Mouse (Mus musculus) c-Kit-positive CD71-positive TER-119-negative erythroid progenitor cells, embryonic 14.5 days (primary cell): ENCODE measurements around the gene Rap2a.

Experiments used
- DNase-seq: peaks from one replicate; pipeline ENCODE4 v3.0.0-alpha.2; 2013; ENCODE audit warnings: low read depth

The Rap2a gene

DNA sequence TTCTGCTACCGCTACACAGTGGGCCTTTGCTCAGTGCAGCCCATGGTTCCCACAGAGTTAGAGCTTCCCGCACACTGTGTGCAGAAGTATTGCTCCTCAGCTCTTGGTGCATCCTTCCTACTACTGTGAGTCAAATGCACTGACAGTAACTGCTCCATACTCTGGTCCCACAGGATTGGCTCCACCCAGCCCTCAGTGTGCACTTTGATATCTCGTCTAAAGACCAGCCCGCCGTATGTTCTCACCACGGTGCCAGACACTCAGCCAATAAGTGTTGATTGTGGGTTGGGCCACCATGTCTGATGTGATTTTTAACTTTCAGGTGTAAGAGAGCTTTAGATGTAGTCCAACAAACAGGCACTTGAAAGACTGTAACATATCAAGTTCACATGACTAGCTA is 21.4 kb downstream of the Rap2a start:
- DNase-seq: no peak

DNA sequence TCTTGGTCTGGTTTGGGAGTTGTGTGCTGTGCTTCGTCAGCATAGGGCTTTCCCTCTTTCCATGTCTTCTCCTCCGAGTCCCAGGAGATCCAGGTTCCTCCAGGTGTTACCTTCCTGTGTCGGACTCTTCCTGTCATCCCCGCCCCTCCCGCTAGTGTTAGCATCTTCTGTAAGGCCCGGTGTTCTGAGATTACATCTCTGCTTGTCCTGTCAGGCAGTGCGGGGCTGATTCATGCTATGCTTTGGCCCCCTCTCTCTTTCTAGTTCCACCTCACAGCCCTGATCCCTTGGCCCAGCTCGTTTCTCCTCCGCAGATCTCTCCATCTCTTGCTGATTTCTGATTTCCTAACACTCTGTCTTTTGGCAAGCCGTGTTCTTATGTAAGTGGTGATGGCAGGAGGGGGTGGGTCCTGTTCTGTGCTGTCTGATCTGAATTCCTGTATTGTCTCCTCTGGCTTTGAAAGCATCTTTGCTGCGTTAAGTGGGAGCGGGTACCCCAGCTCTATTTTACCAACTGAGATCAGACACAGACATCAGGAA is 21.8 kb downstream of the Rap2a start:
- DNase-seq: no peak

DNA sequence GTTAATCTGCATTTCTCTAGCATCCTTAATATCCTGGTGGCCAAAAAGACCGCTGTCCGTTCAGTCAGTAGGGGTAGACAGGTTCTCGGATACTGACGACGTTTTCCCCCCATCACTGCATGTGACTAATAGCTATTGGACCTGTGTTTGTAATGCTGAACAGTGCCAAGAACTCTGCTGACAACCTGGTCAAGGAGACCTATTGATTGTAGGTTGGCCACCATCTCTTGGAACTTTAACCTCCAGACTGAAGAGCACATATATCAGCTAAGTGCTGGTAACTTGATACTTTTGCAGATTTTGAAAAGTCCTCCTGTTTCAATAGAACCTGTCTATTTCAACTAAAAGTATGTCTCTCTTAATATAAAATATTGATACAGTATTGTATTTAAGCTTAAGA is 22.5 kb downstream of the Rap2a start:
- no peak for DNase-seq

DNA sequence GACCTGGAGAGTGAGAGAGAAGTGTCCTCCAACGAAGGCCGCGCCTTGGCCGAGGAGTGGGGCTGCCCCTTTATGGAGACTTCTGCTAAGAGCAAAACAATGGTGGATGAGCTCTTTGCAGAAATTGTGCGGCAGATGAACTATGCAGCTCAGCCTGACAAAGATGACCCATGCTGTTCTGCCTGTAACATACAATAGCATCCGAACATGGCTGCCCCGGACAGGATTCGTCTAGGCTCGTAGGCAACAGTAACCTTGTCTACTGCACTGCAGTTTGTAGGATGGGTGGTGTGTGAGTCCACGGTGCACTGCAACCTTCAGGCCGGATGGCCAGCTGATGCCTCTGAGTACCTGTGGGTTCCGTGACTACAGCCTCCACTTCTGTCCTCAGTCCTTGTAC is 25.4 kb downstream of the Rap2a start:
- DNase-seq: no peak

DNA sequence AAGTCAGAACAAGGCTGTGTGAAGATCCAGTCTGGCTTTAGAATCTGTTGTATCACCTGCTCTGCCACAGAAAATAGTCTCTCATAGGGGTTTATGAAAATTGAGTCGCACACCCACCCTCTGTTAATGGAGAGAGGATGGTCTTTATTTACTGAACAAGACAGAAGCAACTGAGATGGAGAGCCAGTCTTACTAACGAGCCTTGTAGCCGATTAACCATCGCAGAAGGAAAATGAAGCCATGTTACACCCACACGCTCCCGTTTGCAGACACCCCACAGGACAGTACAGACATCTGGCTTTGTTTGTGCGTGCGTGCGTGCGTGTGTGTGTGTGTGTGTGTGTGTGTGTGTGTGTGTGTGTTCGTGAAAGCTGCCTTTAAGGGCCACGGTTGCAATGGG is 26.2 kb downstream of the Rap2a start:
- DNase-seq: no peak

DNA sequence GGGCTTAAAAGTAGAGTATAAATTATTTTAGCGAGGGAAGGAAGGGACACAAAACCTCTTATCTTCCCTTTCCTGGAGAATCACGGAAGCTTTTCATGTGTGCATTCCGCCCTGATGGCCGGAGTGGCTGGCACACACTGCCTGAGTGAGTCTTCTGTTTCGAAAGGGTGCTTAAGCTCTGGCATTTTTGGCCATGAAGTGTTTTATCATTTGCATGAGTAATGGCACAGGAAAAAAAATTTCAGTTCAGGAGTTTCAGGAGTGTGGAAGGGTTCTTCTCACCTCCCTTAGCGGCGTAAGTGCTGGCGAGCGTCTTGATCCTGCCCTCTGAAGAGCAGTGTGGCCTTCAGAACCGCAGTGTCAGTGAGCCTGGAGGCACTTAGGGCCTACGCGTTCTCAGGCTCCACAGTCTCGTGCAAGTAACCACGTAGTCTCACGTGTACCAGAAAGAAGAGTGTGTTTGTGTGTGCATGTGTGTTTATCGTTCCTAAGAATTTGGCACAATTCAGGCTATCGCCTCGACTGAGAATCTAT is 26.8 kb downstream of the Rap2a start:
- no peak for DNase-seq

DNA sequence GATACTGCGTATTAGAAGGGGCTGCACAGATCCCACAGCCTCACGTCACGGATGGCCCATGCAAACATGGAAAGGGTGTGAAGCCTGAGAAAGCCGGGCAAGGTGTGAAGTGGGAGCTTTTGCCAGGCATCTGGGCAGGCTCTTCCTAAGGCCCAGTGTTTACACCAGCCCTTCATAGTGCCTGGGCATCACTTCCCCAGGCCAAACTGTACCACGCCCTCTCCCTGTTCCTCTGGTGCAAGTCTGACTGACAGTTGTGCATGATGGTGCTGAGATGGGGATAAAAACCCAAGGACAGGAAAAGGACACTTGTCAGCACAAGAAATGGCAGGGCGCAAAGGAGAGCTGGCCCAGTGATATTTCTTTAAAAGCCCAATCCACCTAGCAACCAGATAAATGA is 27.7 kb downstream of the Rap2a start:
- no peak for DNase-seq

DNA sequence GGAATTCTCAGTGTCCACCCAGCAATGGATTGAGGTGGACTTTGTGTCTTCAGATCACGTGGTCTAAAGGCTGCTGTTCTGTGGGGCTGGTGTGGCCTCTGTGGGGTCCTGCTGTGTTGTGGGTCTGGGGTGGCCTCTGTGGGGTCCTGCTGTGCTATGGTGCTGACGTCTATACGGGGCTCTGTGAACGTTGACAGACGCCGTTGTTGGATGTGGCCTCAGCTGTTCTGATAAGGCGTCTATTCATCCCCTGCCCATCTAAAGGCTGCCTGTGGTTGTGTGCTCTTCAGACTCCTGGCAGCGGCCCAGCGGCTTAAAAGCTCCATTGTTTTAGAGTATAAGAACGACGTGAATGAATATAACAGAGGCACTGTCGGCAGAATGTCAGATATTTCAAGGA is 29.3 kb downstream of the Rap2a start:
- DNase-seq: no peak

DNA sequence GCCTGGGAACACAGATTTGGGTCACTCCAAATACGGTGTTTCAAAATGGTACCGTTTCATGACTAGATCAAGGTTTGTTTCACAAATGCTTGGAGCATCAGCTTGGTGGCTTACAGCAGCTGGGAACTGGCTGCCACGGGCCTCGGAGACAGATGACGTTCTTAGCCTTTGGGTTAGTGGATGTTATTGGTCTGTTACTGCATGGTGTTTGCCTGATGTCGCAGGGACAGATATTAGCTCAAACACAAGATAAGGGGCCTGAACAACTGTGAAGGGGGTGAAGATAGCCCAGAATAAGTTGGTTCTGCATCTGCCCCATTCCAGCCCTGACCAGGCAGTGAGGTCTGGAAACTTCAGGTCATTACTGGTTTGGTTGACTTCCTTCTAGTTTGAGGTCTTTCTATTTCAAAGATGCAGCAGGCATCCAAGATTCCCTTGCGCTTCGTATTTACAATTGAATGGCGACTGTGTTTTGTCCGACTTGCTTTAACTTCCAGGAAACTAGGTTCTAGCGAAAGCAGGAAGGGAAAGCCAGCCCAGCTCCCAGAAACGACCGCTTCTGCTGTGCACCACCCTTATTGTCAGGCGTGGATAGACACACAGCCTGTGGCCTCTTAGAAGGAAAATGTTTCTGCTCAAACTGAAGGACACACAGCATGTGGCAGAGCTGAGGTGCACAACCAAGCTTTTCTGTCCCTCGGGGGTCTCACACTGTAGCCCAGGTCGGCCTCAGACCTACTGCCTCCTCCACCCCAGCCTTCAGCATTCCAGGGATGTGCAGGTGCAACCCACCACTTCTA is 30.5 kb downstream of the Rap2a start:
- no peak for DNase-seq

DNA sequence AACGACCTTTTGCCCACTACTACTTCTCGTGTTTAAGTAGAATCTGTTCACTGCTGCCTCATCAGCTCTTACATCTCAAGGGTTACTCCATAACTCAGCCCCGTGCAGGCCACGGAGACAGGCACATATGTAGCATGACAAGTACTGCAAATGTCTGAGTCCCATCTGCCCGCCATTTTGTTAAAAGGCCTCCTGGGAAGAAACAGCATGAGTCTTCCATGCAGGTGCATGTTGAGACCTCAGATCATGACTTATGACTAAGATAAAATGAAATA is 31.1 kb downstream of the Rap2a start:
- no peak for DNase-seq

DNA sequence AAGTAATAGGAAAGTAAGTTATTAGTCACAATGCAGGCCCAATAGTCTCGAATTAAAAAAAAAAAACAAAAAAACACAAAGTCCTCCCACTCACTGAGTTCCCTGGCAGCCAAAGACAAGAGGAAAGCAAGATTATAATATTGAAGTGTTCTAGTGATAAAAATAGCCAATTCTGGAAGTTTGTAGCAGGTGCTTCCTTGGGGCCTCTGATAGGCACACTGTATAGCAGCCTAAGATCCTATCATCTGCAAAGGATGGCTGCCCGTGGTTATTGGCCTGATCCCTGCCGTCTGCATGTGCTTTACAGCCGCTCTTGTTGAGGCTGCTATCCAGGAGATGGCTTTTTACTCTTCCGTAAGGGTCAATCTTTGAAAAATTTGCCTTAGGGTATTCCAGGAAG is 33.6 kb downstream of the Rap2a start:
- DNase-seq: no peak

DNA sequence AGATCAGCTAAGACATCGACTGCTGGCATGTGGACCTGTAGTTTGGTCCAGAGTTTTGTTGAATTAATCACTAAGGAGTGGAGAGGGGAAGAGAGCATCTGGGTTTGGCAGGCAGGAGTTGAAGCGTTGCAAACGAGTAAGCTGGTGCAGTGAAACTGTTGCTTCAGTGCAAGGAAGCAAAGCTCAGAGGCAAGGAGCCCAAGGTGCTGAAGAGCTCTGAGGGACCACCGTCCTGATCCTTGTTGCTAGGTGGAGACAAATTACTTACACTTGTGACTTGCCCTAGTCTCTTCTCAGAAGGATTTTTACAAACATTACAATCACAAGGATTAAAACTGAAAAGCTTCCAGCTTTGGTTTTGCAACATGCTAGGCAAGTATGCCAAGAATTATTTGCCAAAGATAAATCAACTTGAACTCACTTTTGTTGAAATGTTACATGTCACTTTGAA is 36.6 kb downstream of the Rap2a start:
- DNase-seq: no peak

DNA sequence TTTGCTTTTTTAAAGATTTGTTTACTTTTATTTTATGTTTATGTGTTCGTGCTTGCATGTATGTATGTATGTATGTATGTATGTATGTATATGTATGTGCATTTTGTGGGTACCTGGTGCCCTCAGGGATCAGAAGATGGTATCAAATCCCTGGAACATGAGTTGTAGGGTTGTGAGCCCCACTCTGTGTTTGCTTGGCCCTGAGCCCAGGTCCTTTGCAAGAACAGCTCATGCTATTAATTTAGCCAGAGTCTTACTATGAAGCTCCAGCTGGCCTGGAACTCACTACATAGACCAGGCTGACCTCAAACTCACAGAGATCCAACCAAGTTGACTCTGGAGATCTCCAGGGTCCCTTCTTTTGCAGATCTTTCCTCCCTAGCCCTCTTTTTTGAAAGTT is 37.1 kb downstream of the Rap2a start:
- no peak for DNase-seq

DNA sequence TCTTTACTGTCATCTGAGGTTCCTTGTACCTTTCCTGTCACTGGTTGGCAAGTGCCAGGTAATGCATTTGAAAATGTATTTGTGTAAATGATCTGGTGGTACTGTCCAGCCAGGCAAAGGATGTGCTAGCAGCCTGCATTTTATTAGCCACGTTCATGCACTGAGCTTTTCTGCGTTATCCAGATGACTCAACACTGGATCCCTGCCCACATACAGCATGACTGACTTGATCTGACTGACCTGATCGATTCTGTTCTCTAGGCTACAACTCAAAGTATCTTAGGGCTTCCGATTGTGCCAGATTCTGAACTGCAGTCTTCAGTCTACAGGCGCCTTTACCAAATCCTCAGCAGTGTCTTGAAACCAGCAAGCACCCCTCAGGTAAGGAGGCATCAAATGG is 40.5 kb downstream of the Rap2a start:
- DNase-seq: no peak

DNA sequence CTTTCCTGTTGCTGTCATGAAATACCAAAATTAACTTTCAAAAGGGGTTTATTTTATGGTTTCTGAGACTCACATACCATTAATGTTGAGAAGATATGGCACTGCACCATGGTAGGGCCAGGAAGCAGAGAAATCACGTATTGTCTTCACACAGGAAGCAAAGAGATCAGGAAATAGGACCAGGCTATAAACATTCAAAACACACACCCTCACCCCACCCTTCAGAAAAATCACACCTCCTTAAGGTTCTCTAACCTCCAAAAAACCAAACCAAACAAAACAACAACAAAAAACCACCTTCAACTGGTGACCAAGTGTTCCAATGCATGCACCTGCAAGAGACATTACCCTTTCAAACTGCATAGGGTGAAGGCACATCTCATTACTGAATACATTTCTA is 41.7 kb downstream of the Rap2a start:
- DNase-seq: no peak

DNA sequence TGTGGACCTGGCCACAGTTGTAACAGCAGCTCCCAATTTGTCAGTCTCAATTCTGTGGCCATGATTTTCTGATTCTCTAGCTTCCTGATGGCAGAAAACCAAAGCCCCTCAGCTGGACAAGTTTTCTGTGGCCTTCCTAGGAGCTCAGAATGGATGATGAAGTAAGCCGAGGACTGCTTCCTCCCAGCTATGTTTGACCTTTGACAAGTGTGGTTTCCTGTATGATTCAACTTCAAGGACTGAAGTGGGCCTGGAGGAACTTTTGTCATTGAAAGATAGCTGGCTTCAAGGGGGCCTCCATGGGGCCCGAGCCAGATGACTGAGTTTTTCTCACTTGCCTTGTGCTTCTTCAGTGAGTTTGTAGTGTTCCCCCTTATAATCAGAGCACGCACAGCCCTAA is 42.6 kb downstream of the Rap2a start:
- DNase-seq: no peak

DNA sequence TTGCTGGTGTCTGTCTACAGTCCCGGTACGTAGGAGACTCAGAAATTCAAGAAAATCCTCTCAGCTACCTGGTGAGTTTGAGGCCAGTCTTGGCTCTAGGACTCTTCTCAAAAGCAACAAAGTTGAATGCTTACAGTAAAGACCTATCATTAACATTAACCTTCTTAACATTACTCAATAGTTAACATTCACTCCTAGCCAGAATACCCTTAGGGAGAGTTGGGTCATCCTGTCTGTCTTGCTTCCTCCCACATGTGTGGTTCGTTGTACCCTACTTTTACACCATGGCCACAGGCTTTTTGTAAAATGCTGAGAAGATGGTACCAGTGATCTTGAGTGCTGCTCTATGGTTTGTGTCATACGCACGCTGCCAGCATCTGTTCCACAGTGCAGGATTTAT is 45.1 kb downstream of the Rap2a start:
- DNase-seq: no peak

DNA sequence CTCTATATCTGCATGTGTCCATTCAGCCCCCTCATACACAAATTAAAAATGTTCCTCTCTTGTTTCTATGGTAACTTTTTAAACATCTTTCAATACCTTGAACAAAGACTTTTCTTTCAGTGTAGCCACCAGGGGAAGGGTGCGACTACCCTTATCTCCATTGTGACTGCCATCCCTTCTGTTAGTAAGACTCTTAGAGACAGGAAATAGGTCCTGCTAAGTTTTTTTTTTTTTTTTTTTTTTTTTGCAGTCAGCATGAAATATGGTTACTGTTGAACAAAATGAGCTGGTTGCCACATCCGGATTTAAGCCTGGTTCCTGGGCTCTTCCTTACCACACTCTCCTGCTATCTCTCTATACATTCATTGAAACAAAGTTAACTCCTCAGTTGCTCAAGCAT is 47.4 kb downstream of the Rap2a start:
- no peak for DNase-seq

DNA sequence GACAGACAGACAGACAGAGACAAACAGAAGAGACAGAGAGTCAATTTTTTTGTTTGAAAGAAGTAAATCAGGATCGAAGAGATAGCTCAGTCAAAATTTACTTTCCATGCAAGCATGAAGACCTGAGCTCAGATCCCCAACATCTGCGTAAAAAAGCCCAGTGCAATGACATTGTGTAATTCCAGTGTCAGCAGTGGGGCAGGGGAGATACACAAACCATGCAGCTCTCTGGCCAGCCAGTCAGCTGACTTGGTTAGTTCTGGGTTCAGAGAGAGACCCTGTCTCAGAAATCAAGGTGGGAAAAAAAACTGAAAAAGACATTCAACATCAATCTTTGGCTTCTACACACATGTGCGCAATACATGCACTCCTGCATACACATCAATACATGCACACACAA is 55.1 kb downstream of the Rap2a start:
- DNase-seq: no peak

DNA sequence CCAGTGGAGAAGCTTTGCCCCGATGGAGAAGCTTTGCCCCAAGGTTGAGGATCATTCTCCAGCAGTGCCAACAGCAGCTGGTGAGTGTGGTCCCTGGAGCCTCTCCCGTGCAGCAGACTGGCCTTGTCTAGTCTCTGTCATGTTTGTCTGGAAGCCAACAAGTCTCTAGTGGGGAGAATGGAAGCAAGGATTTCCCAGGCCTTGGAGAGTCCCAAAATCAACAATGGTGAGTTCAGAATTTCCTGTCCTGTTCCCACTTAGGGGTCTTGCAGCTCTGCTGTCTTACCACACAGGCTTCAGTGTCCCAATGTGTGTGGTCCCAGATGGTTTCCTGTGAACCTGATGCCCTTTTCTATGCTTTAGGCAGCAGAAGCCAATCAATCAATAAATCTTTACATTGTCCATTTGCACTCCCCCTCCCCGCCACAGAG is 56.6 kb downstream of the Rap2a start:
- DNase-seq: no peak

DNA sequence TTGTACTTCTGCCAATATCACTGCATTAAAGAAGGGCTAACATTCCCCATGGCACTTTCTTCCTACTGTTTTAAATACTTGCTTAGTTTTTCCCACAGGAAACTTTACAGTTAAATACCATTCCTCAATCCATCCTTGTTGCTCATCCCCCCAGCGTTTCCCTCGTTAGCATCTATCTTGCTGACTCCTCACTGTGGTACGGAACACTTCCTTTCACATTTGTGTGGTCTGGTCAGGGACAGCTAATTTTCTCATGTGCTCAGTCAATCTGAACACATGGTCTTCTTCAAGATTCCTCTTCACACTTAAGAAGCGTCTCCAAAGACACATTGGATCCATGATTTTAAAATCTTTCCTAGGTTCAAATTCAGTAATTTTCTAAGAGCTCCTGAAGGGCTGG is 57.2 kb downstream of the Rap2a start:
- DNase-seq: no peak

DNA sequence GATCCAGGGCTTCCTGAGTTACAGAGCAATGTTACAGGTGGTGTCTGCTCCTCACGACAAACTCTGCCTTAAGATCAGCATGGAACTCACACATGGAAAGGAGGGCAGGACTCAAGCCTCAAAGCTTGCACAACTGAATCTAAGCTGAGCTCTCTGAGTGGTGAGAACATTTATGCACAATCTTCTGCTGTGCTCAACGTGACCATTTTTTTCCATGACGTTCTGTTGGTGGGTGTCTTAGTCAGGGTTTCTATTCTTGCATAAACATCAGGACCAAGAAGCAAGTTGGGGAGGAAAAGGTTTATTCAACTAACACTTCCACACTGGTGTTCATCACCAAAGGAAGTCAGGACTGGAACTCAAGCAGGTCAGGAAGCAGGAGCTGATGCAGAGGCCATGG is 57.7 kb downstream of the Rap2a start:
- DNase-seq: no peak

DNA sequence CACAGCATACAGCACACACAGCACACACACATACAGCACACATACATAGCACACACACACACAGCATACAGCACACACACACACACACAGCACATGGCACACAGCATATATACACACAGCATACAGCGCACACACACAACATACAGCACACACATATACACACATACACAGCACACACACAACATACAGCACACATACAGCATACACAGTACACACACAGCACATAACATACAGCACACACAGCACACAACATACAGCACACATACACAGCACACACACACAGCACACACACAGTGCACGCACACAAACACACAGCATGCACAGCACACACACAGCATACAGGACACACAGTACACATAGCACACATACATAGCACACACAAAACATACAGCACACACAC is 60.9 kb downstream of the Rap2a start:
- no peak for DNase-seq

DNA sequence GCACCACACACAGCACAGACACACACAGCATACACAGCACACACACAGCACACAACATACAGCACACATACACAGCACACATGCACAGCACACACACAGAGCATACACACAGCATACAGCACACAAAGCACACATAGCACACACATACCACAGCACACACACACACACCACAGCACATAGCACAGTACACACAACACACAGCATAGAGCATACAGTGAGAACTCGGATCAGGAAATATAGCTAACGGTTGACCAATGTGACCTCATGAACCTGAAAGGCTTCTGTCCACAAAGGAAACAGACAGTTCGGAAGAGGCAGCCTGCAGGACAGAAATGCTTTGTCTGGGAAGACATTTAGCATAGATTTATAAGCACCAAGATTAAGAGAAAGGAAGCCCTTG is 61.4 kb downstream of the Rap2a start:
- no peak for DNase-seq
